Mouse (Mus musculus): Measurements from ENCODE around the gene Gipc1. TPM values are rescaled to one million over a fixed set of nuclear protein-coding genes. Genes with fewer than 3 reads are reported as not detected.

Gipc1 gene
- 40.1 and 49.3 TPM in 2 replicates for polyA plus RNA-seq (2012; rRNA removed; ENCODE audit: low replicate concordance)

DNA sequence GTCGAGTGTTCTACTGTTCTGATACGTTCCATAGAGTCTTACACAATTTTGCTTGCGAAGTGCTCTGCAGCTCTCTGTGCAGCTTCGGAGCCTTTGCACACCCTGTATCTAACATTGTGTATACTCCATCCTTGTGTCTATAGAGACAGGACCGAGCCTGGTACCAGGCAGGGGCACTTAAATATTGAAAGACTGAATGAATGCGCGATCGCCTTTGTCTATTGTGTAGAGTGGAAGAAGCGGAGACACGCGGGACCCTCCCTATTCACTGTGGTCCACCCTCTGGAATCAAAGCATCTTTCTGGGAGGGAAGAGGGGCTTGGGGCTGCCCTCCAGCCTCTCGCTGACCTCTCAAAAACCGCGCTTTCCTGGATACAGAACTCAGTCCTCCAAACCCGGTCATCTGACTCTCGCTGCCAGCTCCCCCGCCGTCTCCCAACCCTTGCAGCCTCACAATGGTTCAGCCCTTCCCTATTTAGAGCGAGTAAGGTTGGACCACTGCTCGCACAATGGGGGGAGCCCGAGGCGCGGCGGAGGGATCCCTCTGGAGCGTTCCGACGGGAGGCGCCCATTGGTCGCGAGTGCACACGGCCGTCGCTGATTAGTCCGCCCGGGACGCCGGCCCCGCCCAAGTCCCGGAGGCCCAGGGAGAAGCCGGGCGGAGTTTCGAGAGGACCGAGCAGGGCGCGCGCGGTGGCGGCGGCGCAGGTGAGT, at the start of gene Gipc1:
TSS of gene Gipc1 (plus strand) at position 648 of the 714 bp plus-strand sequence.

DNA sequence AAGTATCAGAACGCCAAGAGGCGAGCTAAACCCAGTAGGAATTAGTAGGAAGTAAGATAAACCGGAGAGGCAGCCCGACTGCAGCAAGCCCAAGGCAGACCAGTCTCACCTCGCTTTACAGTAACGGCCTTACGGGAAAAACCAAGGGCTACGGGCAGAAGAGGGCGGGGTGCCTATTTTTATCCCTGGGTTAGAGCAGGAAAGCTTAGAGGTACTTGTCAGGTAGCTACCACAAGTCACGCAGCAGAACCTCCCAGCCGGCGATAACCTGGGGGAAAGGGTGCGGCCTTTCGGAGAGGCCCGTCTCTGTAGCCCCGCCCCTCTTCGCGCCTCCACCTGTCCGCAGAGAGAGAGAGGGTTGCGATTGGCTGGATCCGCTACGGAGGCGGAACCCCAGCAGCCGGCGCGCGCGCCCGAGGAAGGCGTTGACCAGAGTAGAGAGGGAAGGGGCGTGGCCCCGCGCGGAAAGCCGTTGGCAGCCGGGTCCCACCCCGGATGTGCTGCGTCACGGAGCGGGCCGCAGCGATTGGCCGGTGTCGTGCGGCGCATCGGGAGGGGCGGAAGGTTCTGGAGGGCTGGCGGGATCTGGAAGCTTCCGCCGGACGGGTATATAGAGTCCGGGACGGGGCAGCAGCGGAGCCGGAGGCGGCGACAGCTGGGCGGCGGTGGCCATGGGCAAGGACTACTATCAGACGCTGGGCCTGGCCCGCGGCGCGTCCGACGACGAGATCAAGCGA, 44.6 kb upstream of the Gipc1 start, which contains the start of the genes Tecr and Dnajb1:
TSS of gene Tecr (minus strand) at position 311 of the 737 bp plus-strand sequence.
TSS of gene Dnajb1 (plus strand) at position 533 of the 737 bp plus-strand sequence.

DNA sequence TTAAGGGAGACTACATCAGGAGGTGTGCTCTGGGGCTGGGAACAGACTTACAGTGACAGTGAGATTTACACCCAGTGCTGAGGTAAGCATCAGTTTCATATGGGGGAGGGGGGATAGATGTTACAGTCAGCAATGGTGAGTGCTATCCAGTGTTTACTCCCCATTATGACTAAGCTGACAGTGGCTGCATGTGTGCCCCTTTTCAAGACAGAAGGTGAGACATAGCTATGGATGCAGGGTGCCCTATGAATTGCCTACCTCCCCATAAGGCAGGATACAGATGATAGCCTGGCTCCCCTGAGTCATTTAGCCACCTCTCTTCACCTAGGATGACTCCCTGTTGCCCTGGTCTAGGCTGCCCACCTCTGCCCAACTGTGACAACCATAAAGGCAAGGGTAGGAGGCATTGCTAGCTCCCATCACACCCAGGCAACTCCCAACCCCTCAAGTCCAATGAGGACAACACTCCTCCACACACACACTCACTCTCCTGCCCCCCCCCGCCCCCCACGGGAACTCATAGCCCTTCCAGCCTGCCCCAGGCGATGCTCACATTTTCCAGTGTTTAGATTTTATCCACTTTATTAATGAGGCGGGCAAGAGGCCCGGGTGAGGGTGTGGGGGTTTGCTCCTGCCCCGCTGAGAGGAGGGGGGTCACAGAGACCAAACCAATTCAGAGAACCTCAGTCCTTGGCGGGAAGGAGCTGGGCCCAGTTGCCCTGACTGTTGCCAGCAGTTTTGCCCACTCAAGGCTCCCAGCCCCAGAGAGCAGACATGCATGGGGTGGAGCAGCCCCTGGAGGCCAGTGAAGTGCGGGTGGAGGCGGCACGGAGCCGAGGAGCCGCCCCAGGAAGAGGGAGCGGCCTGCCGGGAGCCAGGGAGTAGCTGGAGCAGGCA, 13.7 kb downstream of the Gipc1 start, which contains the start of gene Ptger1:
TSS of gene Ptger1 (plus strand) at position 710 of the 897 bp plus-strand sequence.

DNA sequence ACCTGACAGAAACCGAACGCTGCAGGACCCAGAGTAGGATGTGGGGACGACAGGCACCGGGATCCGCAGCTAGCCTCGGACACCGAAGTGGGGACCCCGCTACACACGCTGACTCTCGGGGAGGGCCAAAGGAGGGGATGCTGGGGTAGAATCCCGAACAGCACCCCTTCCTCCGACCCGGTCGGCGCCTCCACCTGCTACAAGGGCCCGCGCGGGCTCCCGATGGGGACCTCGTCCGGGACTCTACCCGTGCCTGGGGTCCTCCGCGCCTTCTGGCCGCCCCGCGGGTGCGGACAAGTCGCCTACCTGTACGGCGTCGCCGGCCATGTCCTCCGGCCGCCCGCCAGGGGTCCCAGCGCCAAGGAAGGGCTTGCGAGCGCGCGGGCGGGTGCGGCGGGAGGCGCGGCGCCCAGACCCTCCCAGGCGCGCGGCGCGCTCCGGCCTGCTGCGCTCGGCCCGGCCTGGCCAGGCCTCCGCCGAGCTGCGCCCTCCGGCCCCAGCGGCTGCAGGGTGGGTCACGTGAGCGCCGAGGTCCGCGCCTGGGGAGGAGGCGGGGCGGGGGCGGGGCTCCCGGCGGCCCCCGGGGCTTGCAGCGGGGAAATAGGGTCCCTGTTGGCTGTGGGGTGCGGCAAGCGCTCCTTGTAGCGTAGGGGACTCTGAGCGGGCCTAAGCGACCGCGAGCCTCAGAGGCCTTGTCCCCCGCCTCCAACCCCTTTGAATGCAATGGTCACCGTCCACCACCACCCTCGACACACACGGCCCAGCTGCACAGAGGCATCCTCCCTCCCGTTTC, 46.4 kb downstream of the Gipc1 start, which contains the start of gene Pkn1:
TSS of gene Pkn1 (minus strand) at position 519 of the 793 bp plus-strand sequence.

Other genes starting within 250 kb of the Gipc1 start
- gene Scoc, start 194.3 kb upstream of the Gipc1 start, polyA plus RNA-seq (2012; rRNA removed; ENCODE audit: low replicate concordance), result 0.55 and 1.2 TPM in 2 replicates
- gene Olfr370, start 116.9 kb upstream of the Gipc1 start, polyA plus RNA-seq (2012; rRNA removed; ENCODE audit: low replicate concordance), result not detected in 2 replicates
- 452 and 837 TPM in 2 replicates for gene Ndufb7, start 86.0 kb upstream of the Gipc1 start, polyA plus RNA-seq (2012; rRNA removed; ENCODE audit: low replicate concordance)
- 382 and 409 TPM in 2 replicates for gene Tecr, start 44.7 kb upstream of the Gipc1 start, polyA plus RNA-seq (2012; rRNA removed; ENCODE audit: low replicate concordance)
- 12.8 and 25.0 TPM in 2 replicates for gene Dnajb1, start 44.5 kb upstream of the Gipc1 start, polyA plus RNA-seq (2012; rRNA removed; ENCODE audit: low replicate concordance)
- gene Ptger1, start 14.0 kb downstream of the Gipc1 start, polyA plus RNA-seq (2012; rRNA removed; ENCODE audit: low replicate concordance), result 2.2 and 4.2 TPM in 2 replicates
- gene Pkn1, start 46.5 kb downstream of the Gipc1 start, polyA plus RNA-seq (2012; rRNA removed; ENCODE audit: low replicate concordance), result 97.3 and 136 TPM in 2 replicates
- 29.8 and 31.1 TPM in 2 replicates for gene Ddx39, start 62.5 kb downstream of the Gipc1 start, polyA plus RNA-seq (2012; rRNA removed; ENCODE audit: low replicate concordance)
- 24.2 and 25.8 TPM in 2 replicates for gene Adgre5, start 88.6 kb downstream of the Gipc1 start, polyA plus RNA-seq (2012; rRNA removed; ENCODE audit: low replicate concordance)
- 9.4 and 15.6 TPM in 2 replicates for gene Adgrl1, start 247.4 kb downstream of the Gipc1 start, polyA plus RNA-seq (2012; rRNA removed; ENCODE audit: low replicate concordance)

Data from duodenum, adult 2 months (tissue).